Mouse (Mus musculus) myocyte (in vitro differentiated cells): ENCODE data around the gene Plcb1. TPM values are rescaled to one million over a fixed set of nuclear protein-coding genes. Genes with fewer than 3 reads are reported as not detected.

Experiments used
- H3K27me3 ChIP-seq: one replicate; pipeline ENCODE4 v1.6.1; 2011; ENCODE audit not compliant: control insufficient read depth, insufficient read depth, insufficient read length
- H3K36me3 ChIP-seq: one replicate; pipeline ENCODE4 v1.6.1; 2011; ENCODE audit not compliant: control insufficient read depth, insufficient read depth
- H3K4me2 ChIP-seq: one replicate; pipeline ENCODE4 v1.6.1; 2011; ENCODE audit warnings: low read depth, control low read depth
- H3K4me3 ChIP-seq: one replicate; pipeline ENCODE4 v1.5.1; 2011; ENCODE audit warnings: mild to moderate bottlenecking, control low read depth, moderate library complexity
- H3K79me2 ChIP-seq: one replicate; pipeline ENCODE4 v1.6.1; 2011; ENCODE audit not compliant: control insufficient read depth, insufficient read depth
- H3ac ChIP-seq: one replicate; pipeline ENCODE4 v1.6.1; 2011; ENCODE audit not compliant: control insufficient read depth, insufficient read length
- CEBPB ChIP-seq: IDR thresholded peaks from 2 replicates; pipeline ENCODE4 v1.6.1; 2011; ENCODE audit warnings: mild to moderate bottlenecking, moderate library complexity; ENCODE audit not compliant: poor library complexity, insufficient read depth, severe bottlenecking
- E2F4 ChIP-seq: IDR thresholded peaks from one replicate; pipeline ENCODE4 v1.6.1; 2011; ENCODE audit warnings: mild to moderate bottlenecking, control low read depth, moderate library complexity; ENCODE audit not compliant: insufficient read depth
- MAX ChIP-seq: IDR thresholded peaks from one replicate; pipeline ENCODE4 v1.6.1; 2011; ENCODE audit warnings: low read depth, mild to moderate bottlenecking, control low read depth
- MYOD1 ChIP-seq, 3 experiments: IDR thresholded peaks; one replicate each; pipeline ENCODE4 v1.6.1; 2011; ENCODE audit warnings: control low read depth in 2 of 3, low read depth in 2 of 3, mild to moderate bottlenecking in 2 of 3, moderate library complexity in 1 of 3; ENCODE audit not compliant: insufficient read length in 2 of 3, control insufficient read depth in 1 of 3
- MYOG ChIP-seq, 3 experiments: IDR thresholded peaks; one replicate each; pipeline ENCODE4 v1.6.1; 2011; ENCODE audit warnings: control low read depth in 2 of 3, low read depth in 2 of 3, mild to moderate bottlenecking in 2 of 3; ENCODE audit not compliant: insufficient read length in 2 of 3, control insufficient read depth in 1 of 3, insufficient read depth in 1 of 3
- POLR2A ChIP-seq: IDR thresholded peaks from one replicate; pipeline ENCODE4 v1.6.1; 2011; ENCODE audit warnings: low read depth, mild to moderate bottlenecking, control low read depth, moderate library complexity; ENCODE audit not compliant: insufficient read length
- POLR2AphosphoS2 ChIP-seq: IDR thresholded peaks from one replicate; pipeline ENCODE4 v1.6.1; 2011; ENCODE audit warnings: low read depth, control low read depth; ENCODE audit not compliant: insufficient read length
- REST ChIP-seq: IDR thresholded peaks from one replicate; pipeline ENCODE4 v1.6.1; 2011; ENCODE audit warnings: mild to moderate bottlenecking, control low read depth, moderate library complexity; ENCODE audit not compliant: insufficient read depth, insufficient read length
- SRF ChIP-seq: IDR thresholded peaks from one replicate; pipeline ENCODE4 v1.6.1; 2011; ENCODE audit warnings: low read depth; ENCODE audit not compliant: control insufficient read depth, insufficient read length
- TCF12 ChIP-seq: IDR thresholded peaks from one replicate; pipeline ENCODE4 v1.6.1; 2011; ENCODE audit warnings: mild to moderate bottlenecking, control low read depth; ENCODE audit not compliant: poor library complexity, insufficient read depth, severe bottlenecking
- TCF3 ChIP-seq: IDR thresholded peaks from one replicate; pipeline ENCODE4 v1.6.1; 2011; ENCODE audit warnings: low read depth, control low read depth; ENCODE audit not compliant: insufficient read length
- USF1 ChIP-seq: IDR thresholded peaks from one replicate; pipeline ENCODE4 v1.6.1; 2011; ENCODE audit warnings: low read depth, mild to moderate bottlenecking, control low read depth, moderate library complexity
- polyA plus RNA-seq: library from polyadenylated mRNA; unstranded; fragments of >200 nt; fragmentation: generic; extraction: Trizol; gene quantifications from one replicate; pipeline ENCODE4 v1.2.1, GENCODE M21; 2012; ENCODE audit warnings: missing spikeins

Gene Plcb1
- polyA plus RNA-seq, 1 experiment: 0.76 TPM

DNA sequence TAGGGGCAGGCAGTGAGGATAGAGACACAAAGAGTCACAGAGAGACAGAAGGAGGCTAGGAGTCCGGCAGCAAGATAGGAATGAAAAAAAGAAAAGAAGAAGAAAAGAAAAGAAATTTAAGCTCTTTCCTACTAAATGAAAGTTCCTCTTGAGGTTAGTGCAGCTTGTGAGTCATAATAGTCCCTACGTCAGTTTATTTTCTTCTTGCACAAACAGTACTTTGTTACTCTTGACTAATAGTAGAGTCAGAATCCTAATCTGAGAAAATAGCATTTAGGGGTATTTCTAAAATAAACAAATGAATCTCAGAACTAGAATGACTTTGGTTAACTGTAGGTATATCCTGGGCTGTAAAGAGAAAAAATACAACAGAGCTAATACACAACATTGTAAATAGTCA, 21.4 kb upstream of the Plcb1 start:
- Histone ChIP-seq H3K27me3 (no peaks in the 10 kb centered on the region), H3K36me3 (no peaks in the 10 kb centered on the region), H3ac (no peak overlapping the region), H3K4me2 (peak overlapping the region; percentile 54), H3K4me3 (no peak overlapping the region), H3K79me2 (no peaks in the 10 kb centered on the region)
- TF ChIP-seq TCF3: no peak
- TF ChIP-seq CEBPB: peak; percentile 45; the same call in 1 of the 2 replicates

DNA sequence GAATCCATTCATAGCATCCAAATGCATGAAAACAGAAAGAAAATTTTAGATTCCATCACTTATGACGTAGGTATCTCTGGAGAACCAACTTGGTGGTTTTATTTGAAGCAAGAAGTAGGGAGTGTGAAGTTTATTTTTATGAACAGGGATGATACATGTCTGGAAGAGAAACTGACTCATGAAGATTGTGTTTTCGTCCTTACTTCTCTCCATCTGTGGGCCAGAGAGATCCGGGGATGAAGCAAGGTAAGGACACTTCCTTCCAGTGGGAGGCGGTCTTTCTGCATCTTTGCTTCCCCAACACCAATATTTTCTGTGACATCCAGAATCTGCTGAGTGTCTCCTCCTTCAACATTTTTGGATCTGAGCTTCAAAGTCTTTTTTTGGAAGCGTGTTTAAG, 6.0 kb upstream of the Plcb1 start:
- Histone ChIP-seq H3K27me3 (no peaks in the 10 kb centered on the region), H3ac (no peak overlapping the region), H3K79me2 (no peaks in the 10 kb centered on the region), H3K4me2 (no peak overlapping the region), H3K36me3 (no peaks in the 10 kb centered on the region), H3K4me3 (no peak overlapping the region)
- TF ChIP-seq MYOG (IDR thresholded peaks at IDR 0.05; ENCODE audit: control insufficient read depth in 1 of 3, insufficient read depth in 1 of 3, insufficient read length in 2 of 3, low read depth in 2 of 3) (no peak), POLR2AphosphoS2 (no peak), CEBPB (no peak), TCF12 (no peak), MYOD1 (IDR thresholded peaks at IDR 0.05; ENCODE audit: control insufficient read depth in 1 of 3, insufficient read length in 2 of 3, low read depth in 2 of 3) (no peak), SRF (no peak), REST (no peak), MAX (no peak), TCF3 (no peak), USF1 (no peak), POLR2A (no peak)

DNA sequence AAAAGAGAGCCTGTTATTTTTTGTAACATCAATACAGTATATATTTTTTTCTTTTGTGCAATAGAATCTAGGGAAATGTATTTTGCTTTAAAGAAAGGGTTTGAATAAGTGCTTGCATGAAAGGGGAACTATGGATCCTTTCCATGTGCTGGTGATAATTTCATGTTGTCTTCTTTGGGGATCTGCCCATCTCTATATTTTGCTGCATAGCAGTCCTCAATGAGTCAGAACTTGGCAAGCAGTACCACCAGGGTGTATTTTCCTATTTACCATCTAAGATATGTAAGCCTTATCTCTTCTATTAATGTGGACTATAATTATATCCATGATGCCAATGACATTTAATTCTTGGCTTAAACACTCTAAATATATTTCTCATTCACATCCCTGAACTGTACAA, 5.6 kb upstream of the Plcb1 start:
- no peak overlapping the region for H3ac ChIP-seq
- TF ChIP-seq TCF12 (no peak), REST (no peak), SRF (no peak), USF1 (no peak), MYOD1 (IDR thresholded peaks at IDR 0.05; ENCODE audit: control insufficient read depth in 1 of 3, insufficient read length in 2 of 3, low read depth in 2 of 3) (no peak), POLR2A (no peak), E2F4 (no peak), TCF3 (no peak), POLR2AphosphoS2 (no peak), CEBPB (no peak), MAX (no peak)
- no peaks in the 10 kb centered on the region for H3K36me3 ChIP-seq
- H3K4me3 ChIP-seq: no peak overlapping the region
- H3K4me2 ChIP-seq: no peak overlapping the region
- H3K27me3 ChIP-seq: no peaks in the 10 kb centered on the region
- H3K79me2 ChIP-seq: no peaks in the 10 kb centered on the region

DNA sequence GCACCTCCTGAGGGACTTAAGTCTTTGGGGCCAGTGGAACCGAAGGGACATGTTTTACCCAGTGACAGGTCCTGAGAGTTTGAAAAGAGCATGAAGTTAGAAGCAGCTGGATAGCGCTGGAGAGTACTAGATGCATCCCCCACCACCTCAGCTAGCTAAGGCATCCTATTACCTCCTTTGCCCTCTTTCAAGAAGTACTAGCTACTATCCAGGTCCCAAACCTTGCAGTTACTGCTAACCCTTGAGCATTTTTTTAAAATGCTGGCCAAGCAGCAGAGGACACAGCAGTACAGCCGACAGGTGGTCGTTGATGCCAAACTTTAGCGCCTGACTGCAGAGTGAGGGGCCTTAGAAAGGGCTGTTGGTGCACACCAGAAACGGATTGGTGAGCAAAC, 986 bp downstream of the Plcb1 start:
- peak overlapping the region; percentile 52 for H3K4me2 ChIP-seq
- TF ChIP-seq SRF (no peak), POLR2A (no peak), MYOD1 (IDR thresholded peaks at IDR 0.05; ENCODE audit: control insufficient read depth in 1 of 3, insufficient read length in 2 of 3, low read depth in 2 of 3) (no peak), USF1 (no peak), CEBPB (no peak), REST (no peak), POLR2AphosphoS2 (no peak), E2F4 (no peak), TCF12 (no peak), MYOG (IDR thresholded peaks at IDR 0.05; ENCODE audit: control insufficient read depth in 1 of 3, insufficient read depth in 1 of 3, insufficient read length in 2 of 3, low read depth in 2 of 3) (no peak), TCF3 (no peak), MAX (no peak)
- H3ac ChIP-seq: peak overlapping the region; percentile 1

DNA sequence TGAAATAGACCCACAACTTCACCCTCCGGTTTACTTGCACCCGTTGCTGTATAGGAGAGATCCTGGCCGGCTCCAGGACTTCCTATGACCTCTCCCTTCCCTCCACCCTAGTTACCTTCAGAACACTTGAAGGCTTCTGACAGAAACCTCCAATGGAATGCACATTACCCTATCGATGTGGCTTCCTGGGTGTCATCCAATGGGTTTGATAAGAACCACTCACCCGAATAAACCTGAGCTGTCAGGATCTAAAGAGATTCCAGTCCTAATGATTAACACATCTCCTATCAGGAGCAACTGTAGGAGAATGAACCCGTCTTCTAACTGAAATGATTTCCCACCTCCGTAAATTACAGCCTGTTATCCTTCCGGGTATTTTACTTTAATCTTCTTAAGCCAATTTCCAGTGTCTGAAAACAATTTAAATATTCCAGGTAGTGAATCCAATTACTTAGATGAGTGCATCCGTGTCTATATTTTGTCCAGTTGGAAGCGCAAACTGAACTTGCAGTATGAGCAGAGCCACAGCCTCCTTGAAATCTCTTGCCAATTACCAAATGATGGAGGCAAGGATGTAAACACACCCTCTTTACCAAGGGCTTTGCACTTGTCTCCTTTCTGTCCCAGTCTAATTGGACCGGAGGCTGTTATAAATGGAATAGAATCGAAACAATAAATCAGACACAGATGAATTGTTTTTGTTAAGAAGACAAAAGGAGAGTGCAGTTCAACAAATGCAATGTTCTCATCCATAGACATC, 1.6 kb downstream of the Plcb1 start:
- peak overlapping the region; percentile 25 for H3K4me3 ChIP-seq
- no peak for TF ChIP-seq CEBPB
- no peak for TF ChIP-seq REST
- TF ChIP-seq MYOD1 (IDR thresholded peaks at IDR 0.05; ENCODE audit: control insufficient read depth in 1 of 3, insufficient read length in 2 of 3, low read depth in 2 of 3): no peak
- no peak for TF ChIP-seq MYOG (IDR thresholded peaks at IDR 0.05; ENCODE audit: control insufficient read depth in 1 of 3, insufficient read depth in 1 of 3, insufficient read length in 2 of 3, low read depth in 2 of 3)
- no peak for TF ChIP-seq TCF3
- TF ChIP-seq USF1: no peak
- no peak for TF ChIP-seq TCF12
- no peak for TF ChIP-seq SRF
- TF ChIP-seq POLR2A: no peak
- TF ChIP-seq POLR2AphosphoS2: no peak
- TF ChIP-seq E2F4: no peak
- no peak for TF ChIP-seq MAX
- no peaks in the 10 kb centered on the region for H3K79me2 ChIP-seq
- H3ac ChIP-seq: no peak overlapping the region
- H3K36me3 ChIP-seq: no peaks in the 10 kb centered on the region
- H3K4me2 ChIP-seq: peak overlapping the region; percentile 52
- H3K27me3 ChIP-seq: no peaks in the 10 kb centered on the region

More for the DNA sequence above, 986 bp downstream of the Plcb1 start:
- Histone ChIP-seq H3K79me2 (no peaks in the 10 kb centered on the region), H3K27me3 (no peaks in the 10 kb centered on the region), H3K36me3 (no peaks in the 10 kb centered on the region), H3K4me3 (peak overlapping the region; percentile 25)
